Mouse (Mus musculus): ENCODE measurements around the gene Maco1. TPM values are rescaled to one million over a fixed set of nuclear protein-coding genes. Genes with fewer than 3 reads are reported as not detected.

Maco1 gene
- polyA plus RNA-seq, 1 experiment from 2014 or later: 21.7 TPM

Other genes with a start within 250 kb of the Maco1 start
- gene Man1c1, start 149.1 kb downstream of the Maco1 start, polyA plus RNA-seq (2018): 82.3 to 124 TPM (median 103 TPM) in 3 replicates
- 34.2 to 76.5 TPM (median 43.1 TPM) in 3 replicates for gene Ldlrap1, start 85.3 kb downstream of the Maco1 start, polyA plus RNA-seq (2018)
- not detected in 3 replicates for gene Rhd, start 11.2 kb upstream of the Maco1 start, polyA plus RNA-seq (2018)
- 279 to 472 TPM (median 312 TPM) in 3 replicates for gene Tmem50a, start 61.7 kb upstream of the Maco1 start, polyA plus RNA-seq (2018)
- 194 to 679 TPM (median 250 TPM) in 3 replicates for gene Rsrp1, start 70.2 kb upstream of the Maco1 start, polyA plus RNA-seq (2018)
- gene Syf2, start 77.6 kb upstream of the Maco1 start, polyA plus RNA-seq (2018): 65.7 to 116 TPM (median 81.0 TPM) in 3 replicates

All from macrophage (primary cell).